Mouse (Mus musculus) liver, postnatal 0 days (tissue): ENCODE results near the gene Cldn16. TPM values are rescaled to one million over a fixed set of nuclear protein-coding genes. Genes with fewer than 3 reads are reported as not detected.

Experiments
- ATAC-seq: fragments of 200-750 bp; cut with Nextera tagmentation; 2 replicates; pipeline ENCODE4 v1.8.0; 2017; ENCODE audit warnings: mild to moderate bottlenecking, moderate library complexity
- DNase-seq: peaks from one replicate; pipeline ENCODE4 v3.0.0-alpha.2; 2016
- H3K27ac ChIP-seq: fragments of 300-500 bp; sonication (generic); 2 replicates; pipeline ENCODE4 v1.5.1; 2014; ENCODE audit warnings: antibody characterized with exemption, moderate library complexity, mild to moderate bottlenecking, low read depth
- H3K27me3 ChIP-seq: fragments of 300-500 bp; sonication (generic); 2 replicates; pipeline ENCODE4 v1.6.1; 2014; ENCODE audit warnings: low read length, control low read depth, mixed read lengths; ENCODE audit not compliant: insufficient read depth
- H3K36me3 ChIP-seq: fragments of 300-500 bp; sonication (generic); replicated peaks from 2 replicates; pipeline ENCODE4 v1.6.1; 2014; ENCODE audit warnings: mild to moderate bottlenecking, control low read depth, low read length, moderate library complexity, mixed read lengths; ENCODE audit not compliant: insufficient read depth
- H3K4me1 ChIP-seq: fragments of 300-500 bp; sonication (generic); 2 replicates; pipeline ENCODE4 v1.6.1; 2014; ENCODE audit warnings: antibody characterized with exemption, mild to moderate bottlenecking, control low read depth; ENCODE audit not compliant: insufficient read depth
- H3K4me2 ChIP-seq: fragments of 300-500 bp; sonication (generic); 2 replicates; pipeline ENCODE4 v1.6.1; 2014; ENCODE audit warnings: low read depth, mild to moderate bottlenecking, low read length, moderate library complexity, mixed read lengths
- H3K4me3 ChIP-seq: fragments of 300-500 bp; sonication (generic); 2 replicates; pipeline ENCODE4 v1.5.1; 2014; ENCODE audit warnings: low read depth, low read length
- H3K9ac ChIP-seq: fragments of 300-500 bp; sonication (generic); replicated peaks from 2 replicates; pipeline ENCODE4 v1.6.1; 2014; ENCODE audit warnings: mild to moderate bottlenecking, moderate library complexity
- H3K9me3 ChIP-seq: fragments of 300-500 bp; sonication (generic); 2 replicates; pipeline ENCODE4 v1.6.1; 2016; ENCODE audit warnings: mild to moderate bottlenecking, control low read depth, low read length, mixed read lengths
- CTCF ChIP-seq: sonication (generic); IDR thresholded peaks from 2 replicates; pipeline ENCODE4 v1.5.1; 2016; ENCODE audit warnings: antibody characterized with exemption, low read depth
- EP300 ChIP-seq: IDR thresholded peaks from 2 replicates; pipeline ENCODE4 v1.6.1; 2016; ENCODE audit warnings: antibody characterized with exemption, low read depth, mild to moderate bottlenecking
- WGBS: fragments of 180-500 bp; shearing (Covaris S2); extraction: QIAGEN DNeasy Blood & Tissue Kit; methylation state at CpG from one replicate; pipeline ENCODE4 v1.1.7; 2014; ENCODE audit not compliant: insufficient replicate concordance; 5-methylcytosine and 5-hydroxymethylcytosine counted together
- polyA plus RNA-seq: library from polyadenylated mRNA; unstranded; fragments of >200 nt; fragmentation: Nextera tagmentation; extraction: Ambion mirVana; gene quantifications from 2 replicates; pipeline ENCODE4 v1.2.1, GENCODE M21; 2015

The Cldn16 gene
- not detected in 2 replicates for polyA plus RNA-seq

- no peak for TF ChIP-seq EP300
- no peak for TF ChIP-seq CTCF
- no peaks in the 10 kb centered on the region for H3K27me3 ChIP-seq
- H3K4me2 ChIP-seq: no peak within 1 kb of the TSS
- WGBS: 82% methylated on average over 7 of the region's 7 CpGs
- no peak within 1 kb of the TSS for H3K27ac ChIP-seq
- H3K9me3 ChIP-seq: no peaks in the 10 kb centered on the region
- H3K9ac ChIP-seq: no peak within 1 kb of the TSS
- DNase-seq (no peak), ATAC-seq (no peak)
- no peak within 1 kb of the TSS for H3K4me3 ChIP-seq
- no peaks in the 10 kb centered on the region for H3K36me3 ChIP-seq
- no peaks in the 10 kb centered on the region for H3K4me1 ChIP-seq
Observed at GRCm38 (mm10) chr16:26462835-26463234, at the start of gene Cldn16. Cldn16 (plus strand) TSS chr16:26463135.

- no peak overlapping the region for H3K4me2 ChIP-seq
- ATAC-seq (no peak), DNase-seq (no peak)
- H3K9ac ChIP-seq: no peak overlapping the region
- H3K27ac ChIP-seq: no peak overlapping the region
- H3K4me1 ChIP-seq: no peaks in the 10 kb centered on the region
- H3K27me3 ChIP-seq: no peaks in the 10 kb centered on the region
- WGBS: 79% methylated on average over 3 of the region's 3 CpGs
- no peak for TF ChIP-seq CTCF
- no peak for TF ChIP-seq EP300
- no peak overlapping the region for H3K4me3 ChIP-seq
- H3K9me3 ChIP-seq: no peaks in the 10 kb centered on the region
- H3K36me3 ChIP-seq: no peaks in the 10 kb centered on the region
Observed at GRCm38 (mm10) chr16:26418616-26419015, 44.3 kb upstream of the Cldn16 start.

- WGBS: 82% methylated on average over 4 of the region's 4 CpGs
- Histone ChIP-seq H3K4me2 (no peak overlapping the region), H3K27me3 (no peaks in the 10 kb centered on the region), H3K9me3 (no peaks in the 10 kb centered on the region), H3K36me3 (no peaks in the 10 kb centered on the region), H3K4me3 (no peak overlapping the region), H3K27ac (no peak overlapping the region), H3K4me1 (no peaks in the 10 kb centered on the region), H3K9ac (no peak overlapping the region)
- DNase-seq: no peak
- ATAC-seq: no peak
- TF ChIP-seq EP300: no peak
- no peak for TF ChIP-seq CTCF
Observed at GRCm38 (mm10) chr16:26422078-26422477, 40.9 kb upstream of the Cldn16 start.

DNA sequence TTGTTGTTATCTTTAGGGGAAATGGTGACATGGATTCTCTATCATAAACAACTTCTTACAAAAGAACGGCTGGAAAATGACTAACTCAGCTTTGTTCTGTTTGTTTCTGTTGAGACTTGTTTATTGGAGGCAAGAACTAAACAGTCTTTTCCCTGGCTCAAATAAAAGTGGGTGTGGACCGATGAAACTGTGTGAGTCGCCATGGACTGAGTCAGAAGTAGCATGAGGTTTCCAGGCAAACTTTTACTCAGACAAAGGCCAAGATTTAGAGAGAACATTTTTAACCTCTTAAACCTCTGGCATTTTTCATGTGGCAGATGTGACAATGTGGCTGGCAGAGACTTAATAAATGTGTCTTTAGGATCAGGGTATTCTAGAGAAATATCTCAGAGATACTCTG is 32.7 kb upstream of the Cldn16 start:
- no peaks in the 10 kb centered on the region for H3K27me3 ChIP-seq
- H3K27ac ChIP-seq: no peak overlapping the region
- H3K4me1 ChIP-seq: no peaks in the 10 kb centered on the region
- TF ChIP-seq EP300 (no peak), CTCF (no peak)
- no peak overlapping the region for H3K4me2 ChIP-seq
- H3K4me3 ChIP-seq: no peak overlapping the region
- ATAC-seq (no peak), DNase-seq (no peak)
- H3K9me3 ChIP-seq: no peaks in the 10 kb centered on the region
- no peaks in the 10 kb centered on the region for H3K36me3 ChIP-seq
- H3K9ac ChIP-seq: no peak overlapping the region
- WGBS: 60% methylated on average over 3 of the region's 3 CpGs

GRCm38 (mm10) chr16:26433486-26433885 is 29.4 kb upstream of the Cldn16 start:
- H3K27ac ChIP-seq: no peak overlapping the region
- no peak overlapping the region for H3K4me3 ChIP-seq
- no peak overlapping the region for H3K4me2 ChIP-seq
- 46% methylated on average over 2 of the region's 2 CpGs for WGBS
- H3K36me3 ChIP-seq: no peaks in the 10 kb centered on the region
- no peaks in the 10 kb centered on the region for H3K27me3 ChIP-seq
- H3K9me3 ChIP-seq: no peaks in the 10 kb centered on the region
- ATAC-seq (no peak), DNase-seq (no peak)
- TF ChIP-seq CTCF: no peak
- TF ChIP-seq EP300: no peak
- H3K9ac ChIP-seq: no peak overlapping the region
- H3K4me1 ChIP-seq: no peaks in the 10 kb centered on the region

DNA sequence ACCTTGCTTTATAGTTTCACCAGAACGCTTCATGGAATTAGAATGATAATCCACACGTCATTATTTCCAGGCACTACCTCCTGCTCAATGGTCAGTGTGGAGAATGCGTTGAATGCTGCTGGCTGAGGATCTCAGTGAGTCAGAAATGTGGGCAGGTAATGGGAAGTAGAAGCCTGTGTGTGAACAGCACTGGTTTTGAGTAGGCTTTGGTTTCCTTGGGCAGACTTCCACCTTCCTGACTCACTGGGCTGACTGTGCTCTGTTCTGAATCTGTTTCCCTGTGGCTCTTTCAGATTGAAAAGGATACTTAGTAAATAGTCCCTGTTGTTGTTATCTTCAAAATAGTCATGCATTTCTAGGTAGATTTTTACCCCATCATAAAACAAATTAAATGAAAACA is 22.9 kb upstream of the Cldn16 start:
- Histone ChIP-seq H3K27me3 (no peaks in the 10 kb centered on the region), H3K9me3 (no peaks in the 10 kb centered on the region), H3K27ac (no peak overlapping the region), H3K4me1 (no peaks in the 10 kb centered on the region), H3K4me3 (no peak overlapping the region), H3K36me3 (no peaks in the 10 kb centered on the region), H3K4me2 (no peak overlapping the region), H3K9ac (no peak overlapping the region)
- no peak for ATAC-seq
- 72% methylated on average over 3 of the region's 3 CpGs for WGBS
- DNase-seq: no peak
- TF ChIP-seq EP300 (no peak), CTCF (no peak)

- H3K4me3 ChIP-seq: no peak overlapping the region
- 55% methylated on average over 3 of the region's 3 CpGs for WGBS
- no peaks in the 10 kb centered on the region for H3K9me3 ChIP-seq
- no peak overlapping the region for H3K4me2 ChIP-seq
- H3K27me3 ChIP-seq: no peaks in the 10 kb centered on the region
- no peak overlapping the region for H3K9ac ChIP-seq
- TF ChIP-seq EP300: no peak
- DNase-seq: no peak
- no peak for ATAC-seq
- no peaks in the 10 kb centered on the region for H3K4me1 ChIP-seq
- no peaks in the 10 kb centered on the region for H3K36me3 ChIP-seq
- H3K27ac ChIP-seq: no peak overlapping the region
Observed at GRCm38 (mm10) chr16:26441156-26441555, 21.8 kb upstream of the Cldn16 start.
